Comparison of ENCODE assay signal across 14 mouse cellular contexts in genomic region chr17:26137106-26137750, GRCm38 (mm10). TPM values are rescaled to one million over a fixed set of nuclear protein-coding genes. Genes with fewer than 3 reads are reported as not detected.
DNase-seq lines count a peak whose midpoint lies in the region; ATAC-seq and TF ChIP-seq lines count a peak whose summit lies in the region.
"Had no signal": no experiment of that assay in that cellular context is flagged by ENCODE, and none has a peak within 500 bp of the region (broad histone marks: within the 10 kb centered on the region; RNA-seq: fewer than 3 reads in every experiment).

No protein-coding gene starts in this region.

- peak overlapping the region; percentile 87; the same call in 1 of the 2 replicates for H3K4me2 ChIP-seq in heart, embryonic 14.5 days (ENCODE audit: low read length)
- H3K4me2 ChIP-seq in midbrain, embryonic 11.5 days = no peak overlapping the region
- H3K4me2 ChIP-seq in midbrain, embryonic 16.5 days (ENCODE audit: low read length) = no peak overlapping the region
- H3K4me2 ChIP-seq in midbrain, postnatal 0 days (ENCODE audit: low read depth, low read length, poor library complexity, severe bottlenecking) = no peak overlapping the region

- no peak overlapping the region for H3K9ac ChIP-seq in heart, embryonic 14.5 days (ENCODE audit: low read length)
- peak overlapping the region; percentile 57; the same call in 1 of the 2 replicates for H3K9ac ChIP-seq in midbrain, embryonic 11.5 days (ENCODE audit: low read length)
- H3K9ac ChIP-seq in midbrain, embryonic 16.5 days (ENCODE audit: low read depth, low read length) = no peak overlapping the region
- H3K9ac ChIP-seq in midbrain, postnatal 0 days (replicated peaks; ENCODE audit: low read length, poor library complexity, severe bottlenecking) = peak overlapping the region; percentile 24; the same call in 1 of the 2 replicates

- no peak for TF ChIP-seq CTCF in midbrain, postnatal 0 days (IDR thresholded peaks at IDR 0.05)

- WGBS in heart, embryonic 14.5 days = 79% methylated on average over 11 of the region's 11 CpGs
- 88% methylated on average over 11 of the region's 11 CpGs for WGBS in midbrain, embryonic 11.5 days
- 89% methylated on average over 11 of the region's 11 CpGs for WGBS in midbrain, embryonic 16.5 days
- 92% methylated on average over 11 of the region's 11 CpGs for WGBS in limb, embryonic 10.5 days
- 83% methylated on average over 11 of the region's 11 CpGs for WGBS in midbrain, postnatal 0 days

- DNase-seq in heart, postnatal 4 days = no peak
- DNase-seq in midbrain, embryonic 11.5 days (ENCODE audit: low spot score, missing footprints) = no peak
- DNase-seq in limb, embryonic 10.5 days (ENCODE audit: low spot score) = no peak
- no peak for DNase-seq in midbrain, postnatal 0 days (ENCODE audit: low spot score)
- DNase-seq in c-Kit-positive CD71-positive TER-119-positive erythroid progenitor cells, embryonic 14.5 days (ENCODE audit: low spot score) = no peak
- DNase-seq: heart, adult 18-20 months; kidney, postnatal 14 days; retina, postnatal 1 day; spleen, adult 18-20 months; thymus, postnatal 36 days had no signal

- H3K27me3 ChIP-seq in heart, embryonic 14.5 days (ENCODE audit: control insufficient read depth, insufficient read depth, low read length) = no peaks in the 10 kb centered on the region
- peaks cover 14% of the 10 kb centered on the region for H3K27me3 ChIP-seq in midbrain, embryonic 11.5 days (ENCODE audit: control insufficient read depth, insufficient read depth, low read length)
- no peaks in the 10 kb centered on the region for H3K27me3 ChIP-seq in midbrain, embryonic 16.5 days (ENCODE audit: control insufficient read depth, insufficient read depth, low read depth, low read length)
- no peaks in the 10 kb centered on the region for H3K27me3 ChIP-seq in limb, embryonic 10.5 days (ENCODE audit: low read depth, poor library complexity, severe bottlenecking)
- H3K27me3 ChIP-seq in midbrain, postnatal 0 days (ENCODE audit: insufficient read depth, low read length) = no peaks in the 10 kb centered on the region
- H3K27me3 ChIP-seq: forebrain, embryonic 12.5 days; megakaryocyte, embryonic 14.5 days had no signal

- peaks cover 0 to 20% of the 10 kb centered on the region in 2 experiments; a peak in 3 of 4 replicates for H3K4me1 ChIP-seq in heart, embryonic 14.5 days (ENCODE audit: control insufficient read depth in 2 of 2, insufficient read depth in 2 of 2, low read length in 2 of 2)
- H3K4me1 ChIP-seq in midbrain, embryonic 11.5 days (ENCODE audit: control insufficient read depth, insufficient read depth, low read length) = peaks cover 28% of the 10 kb centered on the region
- peaks cover 42% of the 10 kb centered on the region for H3K4me1 ChIP-seq in midbrain, embryonic 16.5 days (ENCODE audit: control insufficient read depth, insufficient read depth, low read length)
- peaks cover 21% of the 10 kb centered on the region for H3K4me1 ChIP-seq in limb, embryonic 10.5 days
- H3K4me1 ChIP-seq in midbrain, postnatal 0 days (ENCODE audit: insufficient read depth, low read length) = peaks cover 13% of the 10 kb centered on the region

- no peak overlapping the region for H3K27ac ChIP-seq in heart, embryonic 14.5 days (replicated peaks in 1 of 2; ENCODE audit: control insufficient read depth in 1 of 2, insufficient read depth in 1 of 2, low read depth in 2 of 2, low read length in 2 of 2)
- H3K27ac ChIP-seq in midbrain, embryonic 11.5 days (ENCODE audit: low read depth, low read length) = no peak overlapping the region
- H3K27ac ChIP-seq in midbrain, embryonic 16.5 days (ENCODE audit: low read length) = no peak overlapping the region
- H3K27ac ChIP-seq in limb, embryonic 10.5 days = peak overlapping the region; percentile 96; the same call in 1 of the 2 replicates
- no peak overlapping the region for H3K27ac ChIP-seq in midbrain, postnatal 0 days (ENCODE audit: low read depth, low read length)

- H3K4me3 ChIP-seq in heart, embryonic 14.5 days (ENCODE audit: control insufficient read depth in 1 of 2, insufficient read depth in 1 of 2, low read depth in 1 of 2, low read length in 2 of 2) = no peak overlapping the region
- no peak overlapping the region for H3K4me3 ChIP-seq in midbrain, embryonic 11.5 days (ENCODE audit: low read depth, low read length)
- no peak overlapping the region for H3K4me3 ChIP-seq in midbrain, embryonic 16.5 days (ENCODE audit: low read depth, low read length)
- no peak overlapping the region; the same call in 1 of the 2 replicates for H3K4me3 ChIP-seq in limb, embryonic 10.5 days
- H3K4me3 ChIP-seq in midbrain, postnatal 0 days (ENCODE audit: low read depth, low read length) = no peak overlapping the region

- H3K9me3 ChIP-seq in heart, embryonic 14.5 days (ENCODE audit: control insufficient read depth, low read length) = no peaks in the 10 kb centered on the region
- H3K9me3 ChIP-seq in midbrain, embryonic 11.5 days (ENCODE audit: control insufficient read depth, low read length) = no peaks in the 10 kb centered on the region
- no peaks in the 10 kb centered on the region for H3K9me3 ChIP-seq in midbrain, embryonic 16.5 days (replicated peaks; ENCODE audit: control insufficient read depth, low read length, poor library complexity, severe bottlenecking)
- H3K9me3 ChIP-seq in limb, embryonic 10.5 days (replicated peaks) = no peaks in the 10 kb centered on the region
- H3K9me3 ChIP-seq in midbrain, postnatal 0 days (ENCODE audit: low read length) = no peaks in the 10 kb centered on the region
- H3K9me3 ChIP-seq: forebrain, embryonic 12.5 days; megakaryocyte, embryonic 14.5 days had no signal

- no peak for ATAC-seq in heart, embryonic 14.5 days (ENCODE audit: insufficient number of reproducible peaks, insufficient read depth, low FRiP score, low read depth)
- no peak for ATAC-seq in midbrain, embryonic 11.5 days (ENCODE audit: low FRiP score)
- ATAC-seq in midbrain, embryonic 16.5 days = no peak
- ATAC-seq in midbrain, postnatal 0 days (ENCODE audit: low FRiP score) = no peak

- H3K36me3 ChIP-seq in heart, embryonic 14.5 days (ENCODE audit: control insufficient read depth, insufficient read depth, low read length) = no peaks in the 10 kb centered on the region
- no peaks in the 10 kb centered on the region for H3K36me3 ChIP-seq in midbrain, embryonic 11.5 days (ENCODE audit: control insufficient read depth, insufficient read depth, low read length)
- no peaks in the 10 kb centered on the region for H3K36me3 ChIP-seq in midbrain, embryonic 16.5 days (ENCODE audit: control insufficient read depth, insufficient read depth, low read length)
- H3K36me3 ChIP-seq in limb, embryonic 10.5 days = peaks cover 24% of the 10 kb centered on the region
- no peaks in the 10 kb centered on the region; the same call in 1 of the 2 replicates for H3K36me3 ChIP-seq in midbrain, postnatal 0 days (ENCODE audit: insufficient read depth, low read length)

RNA-seq across cellular contexts. Expression of gene Axin1, which starts 1.3 kb away (rescaled TPM):
- 10.9 and 11.9 TPM in 2 replicates for polyA plus RNA-seq in heart, embryonic 14.5 days (2014; fragmentation: Nextera tagmentation; extraction: Ambion mirVana)
- total RNA-seq in heart, postnatal 4 days (2021) = 10 to 100 TPM; 28.3 to 28.4 TPM
- polyA plus RNA-seq in midbrain, embryonic 11.5 days (2014; fragmentation: Nextera tagmentation; extraction: Ambion mirVana) = 11.4 and 12.7 TPM in 2 replicates
- polyA plus RNA-seq in midbrain, embryonic 16.5 days (2015; fragmentation: Nextera tagmentation; extraction: Ambion mirVana) = 19.1 and 20.6 TPM in 2 replicates
- polyA plus RNA-seq in limb, embryonic 10.5 days (2016; fragmentation: Nextera tagmentation; extraction: Ambion mirVana) = 11.5 and 14.2 TPM in 2 replicates
- 27.2 and 30.0 TPM in 2 replicates for total RNA-seq in midbrain, postnatal 0 days (2014; rRNA removed)
- polyA plus RNA-seq in midbrain, postnatal 0 days (2015; fragmentation: Nextera tagmentation; extraction: Ambion mirVana) = 18.5 and 21.0 TPM in 2 replicates

RNA-seq across cellular contexts. Expression of gene Mrpl28, which starts 13.9 kb away (rescaled TPM):
- 224 and 237 TPM in 2 replicates for polyA plus RNA-seq in heart, embryonic 14.5 days (2014; fragmentation: Nextera tagmentation; extraction: Ambion mirVana)
- total RNA-seq in heart, postnatal 4 days (2021) = 10 to 100 TPM; 92.7 to 94.3 TPM
- 256 and 275 TPM in 2 replicates for polyA plus RNA-seq in midbrain, embryonic 11.5 days (2014; fragmentation: Nextera tagmentation; extraction: Ambion mirVana)
- 161 and 172 TPM in 2 replicates for polyA plus RNA-seq in midbrain, embryonic 16.5 days (2015; fragmentation: Nextera tagmentation; extraction: Ambion mirVana)
- 302 and 336 TPM in 2 replicates for polyA plus RNA-seq in limb, embryonic 10.5 days (2016; fragmentation: Nextera tagmentation; extraction: Ambion mirVana)
- 95.0 and 117 TPM in 2 replicates for total RNA-seq in midbrain, postnatal 0 days (2014; rRNA removed)
- polyA plus RNA-seq in midbrain, postnatal 0 days (2015; fragmentation: Nextera tagmentation; extraction: Ambion mirVana) = 165 and 179 TPM in 2 replicates

RNA-seq across cellular contexts. Expression of gene Tmem8, which starts 24.1 kb away (rescaled TPM):
- 0.44 and 0.58 TPM in 2 replicates for polyA plus RNA-seq in heart, embryonic 14.5 days (2014; fragmentation: Nextera tagmentation; extraction: Ambion mirVana)
- total RNA-seq in heart, postnatal 4 days (2021) = 1 to 10 TPM; 1.4 to 1.7 TPM
- 1.1 and 1.3 TPM in 2 replicates for polyA plus RNA-seq in midbrain, embryonic 11.5 days (2014; fragmentation: Nextera tagmentation; extraction: Ambion mirVana)
- 3.8 and 3.9 TPM in 2 replicates for polyA plus RNA-seq in midbrain, embryonic 16.5 days (2015; fragmentation: Nextera tagmentation; extraction: Ambion mirVana)
- polyA plus RNA-seq in limb, embryonic 10.5 days (2016; fragmentation: Nextera tagmentation; extraction: Ambion mirVana) = 0.53 and 0.56 TPM in 2 replicates
- total RNA-seq in midbrain, postnatal 0 days (2014; rRNA removed) = 9.0 and 9.5 TPM in 2 replicates
- 3.5 TPM in 2 replicates for polyA plus RNA-seq in midbrain, postnatal 0 days (2015; fragmentation: Nextera tagmentation; extraction: Ambion mirVana)

RNA-seq across cellular contexts. Expression of gene Nme4, which starts 41.8 kb away (rescaled TPM):
- polyA plus RNA-seq in heart, embryonic 14.5 days (2014; fragmentation: Nextera tagmentation; extraction: Ambion mirVana) = 58.5 and 68.2 TPM in 2 replicates
- 10 to 100 TPM; 10.3 to 10.8 TPM for total RNA-seq in heart, postnatal 4 days (2021)
- polyA plus RNA-seq in midbrain, embryonic 11.5 days (2014; fragmentation: Nextera tagmentation; extraction: Ambion mirVana) = 51.5 and 57.7 TPM in 2 replicates
- 16.8 and 18.3 TPM in 2 replicates for polyA plus RNA-seq in midbrain, embryonic 16.5 days (2015; fragmentation: Nextera tagmentation; extraction: Ambion mirVana)
- polyA plus RNA-seq in limb, embryonic 10.5 days (2016; fragmentation: Nextera tagmentation; extraction: Ambion mirVana) = 163 and 186 TPM in 2 replicates
- 6.4 and 7.7 TPM in 2 replicates for total RNA-seq in midbrain, postnatal 0 days (2014; rRNA removed)
- polyA plus RNA-seq in midbrain, postnatal 0 days (2015; fragmentation: Nextera tagmentation; extraction: Ambion mirVana) = 9.2 and 10.2 TPM in 2 replicates

RNA-seq across cellular contexts. Expression of gene Decr2, which starts 47.1 kb away (rescaled TPM):
- polyA plus RNA-seq in heart, embryonic 14.5 days (2014; fragmentation: Nextera tagmentation; extraction: Ambion mirVana) = 33.0 and 39.5 TPM in 2 replicates
- total RNA-seq in heart, postnatal 4 days (2021) = 10 to 100 TPM; 14.6 to 17.0 TPM
- polyA plus RNA-seq in midbrain, embryonic 11.5 days (2014; fragmentation: Nextera tagmentation; extraction: Ambion mirVana) = 17.0 and 18.1 TPM in 2 replicates
- 38.2 and 41.3 TPM in 2 replicates for polyA plus RNA-seq in midbrain, embryonic 16.5 days (2015; fragmentation: Nextera tagmentation; extraction: Ambion mirVana)
- 23.0 and 26.3 TPM in 2 replicates for polyA plus RNA-seq in limb, embryonic 10.5 days (2016; fragmentation: Nextera tagmentation; extraction: Ambion mirVana)
- total RNA-seq in midbrain, postnatal 0 days (2014; rRNA removed) = 38.0 and 41.1 TPM in 2 replicates
- polyA plus RNA-seq in midbrain, postnatal 0 days (2015; fragmentation: Nextera tagmentation; extraction: Ambion mirVana) = 42.3 and 44.4 TPM in 2 replicates

Comparison
In these comparisons a context has a peak if more than half of its experiments do, and no peak if none do; other contexts are left out.
1. H3K9ac ChIP-seq: peak in midbrain, embryonic 11.5 days (single experiment) and midbrain, postnatal 0 days (single experiment); none in heart, embryonic 14.5 days (single experiment) and midbrain, embryonic 16.5 days (single experiment).